Comparison of ENCODE assay signal across 13 mouse cellular contexts in genomic region chr17:84103344-84103743, GRCm38 (mm10).
DNase-seq lines count a peak whose midpoint lies in the region; ATAC-seq and TF ChIP-seq lines count a peak whose summit lies in the region.
"Had no signal": no experiment of that assay in that cellular context is flagged by ENCODE, and none has a peak within 500 bp of the region (broad histone marks: within the 10 kb centered on the region; RNA-seq: fewer than 3 reads in every experiment).

No protein-coding gene starts in this region.

- no peaks in the 10 kb centered on the region for H3K9me3 ChIP-seq in limb, embryonic 15.5 days
- no peaks in the 10 kb centered on the region for H3K9me3 ChIP-seq in kidney, embryonic 16.5 days (ENCODE audit: low read length)
- H3K9me3 ChIP-seq: midbrain, embryonic 13.5 days had no signal

- peaks cover 17% of the 10 kb centered on the region; the same call in 1 of the 2 replicates for H3K4me1 ChIP-seq in spleen, adult 2 months (ENCODE audit: control insufficient read depth, insufficient read depth, insufficient read length)
- peaks cover 28% of the 10 kb centered on the region for H3K4me1 ChIP-seq in limb, embryonic 15.5 days
- H3K4me1 ChIP-seq in kidney, embryonic 16.5 days (ENCODE audit: insufficient read depth, low read length) = peaks cover 20% of the 10 kb centered on the region

- ATAC-seq in limb, embryonic 15.5 days (ENCODE audit: insufficient number of reproducible peaks, low FRiP score, low TSS enrichment, low read depth) = no peak
- peak; percentile 61 for ATAC-seq in monocyte, adult 5-6 weeks (replicated peaks; ENCODE audit: insufficient number of reproducible peaks, low FRiP score, low TSS enrichment, poor library complexity, severe bottlenecking)
- no peak for ATAC-seq in kidney, embryonic 16.5 days (ENCODE audit: low FRiP score, low TSS enrichment)
- ATAC-seq: forebrain, postnatal 0 days; hindbrain, postnatal 0 days; midbrain, embryonic 13.5 days had no signal

- peak overlapping the region; percentile 60 for H3K27ac ChIP-seq in spleen, adult 2 months (ENCODE audit: insufficient read depth, low read length)
- H3K27ac ChIP-seq in limb, embryonic 15.5 days = peak overlapping the region; percentile 54
- no peak overlapping the region for H3K27ac ChIP-seq in kidney, embryonic 16.5 days (ENCODE audit: low read length)
- H3K27ac ChIP-seq: hindbrain, postnatal 0 days; midbrain, embryonic 13.5 days had no signal

- 53% methylated on average over 7 of the region's 7 CpGs for WGBS in spleen, adult 2 months
- WGBS in limb, embryonic 15.5 days = 55% methylated on average over 7 of the region's 7 CpGs
- WGBS in kidney, embryonic 16.5 days = 79% methylated on average over 7 of the region's 7 CpGs

- H3K4me2 ChIP-seq in limb, embryonic 15.5 days = no peak overlapping the region
- no peak overlapping the region for H3K4me2 ChIP-seq in kidney, embryonic 16.5 days (replicated peaks; ENCODE audit: low read depth, low read length)
- H3K4me2 ChIP-seq: midbrain, embryonic 13.5 days had no signal

- H3K4me3 ChIP-seq in spleen, adult 2 months (ENCODE audit: extremely low read depth, insufficient read depth, insufficient read length) = no peak overlapping the region
- no peak overlapping the region for H3K4me3 ChIP-seq in limb, embryonic 15.5 days
- H3K4me3 ChIP-seq in kidney, embryonic 16.5 days (ENCODE audit: low read length) = no peak overlapping the region
- H3K4me3 ChIP-seq: midbrain, embryonic 13.5 days had no signal

- H3K36me3 ChIP-seq in spleen, adult 2 months (ENCODE audit: control insufficient read depth, insufficient read depth, low read length) = no peaks in the 10 kb centered on the region
- no peaks in the 10 kb centered on the region for H3K36me3 ChIP-seq in limb, embryonic 15.5 days
- H3K36me3 ChIP-seq in kidney, embryonic 16.5 days (ENCODE audit: insufficient read depth, low read length) = no peaks in the 10 kb centered on the region
- H3K36me3 ChIP-seq: midbrain, embryonic 13.5 days had no signal

- H3K9ac ChIP-seq in limb, embryonic 15.5 days = no peak overlapping the region
- H3K9ac ChIP-seq in kidney, embryonic 16.5 days (replicated peaks; ENCODE audit: low read length) = no peak overlapping the region
- H3K9ac ChIP-seq: forebrain, postnatal 0 days; midbrain, embryonic 13.5 days had no signal

- no peak for TF ChIP-seq POLR2A in spleen, adult 2 months (IDR thresholded peaks at IDR 0.05; ENCODE audit: low read depth, low read length)

- peak; percentile 23 for DNase-seq in heart, postnatal 25 days (ENCODE audit: low spot score)
- DNase-seq in heart, postnatal 14 days = no peak
- no peak for DNase-seq in spleen, adult 2 months (ENCODE audit: low read depth in 1 of 2, low spot score in 2 of 2)
- no peak for DNase-seq in spleen, adult 18-20 months
- no peak for DNase-seq in T-cell, adult 2 months (ENCODE audit: low spot score)
- DNase-seq: cerebellum, adult 11 months; forebrain, postnatal 0 days; kidney, postnatal 36 days had no signal

- TF ChIP-seq CTCF in spleen, adult 2 months (IDR thresholded peaks at IDR 0.05; ENCODE audit: extremely low read depth, insufficient read depth, insufficient read length, insufficient replicate concordance) = no peak

- intact Hi-C loops in heart, postnatal 25 days (cut with DNase I) = no loop called here
- intact Hi-C loops in heart, postnatal 14 days (cut with DNase I) = no loop called here

- no peaks in the 10 kb centered on the region for H3K27me3 ChIP-seq in spleen, adult 2 months (ENCODE audit: control insufficient read depth, insufficient read depth, low read length)
- no peaks in the 10 kb centered on the region for H3K27me3 ChIP-seq in limb, embryonic 15.5 days
- no peaks in the 10 kb centered on the region for H3K27me3 ChIP-seq in kidney, embryonic 16.5 days (ENCODE audit: insufficient read depth, low read length)
- H3K27me3 ChIP-seq: midbrain, embryonic 13.5 days had no signal
